Mouse (Mus musculus) thymus, adult 2 months (tissue): ENCODE results near the gene Ap5z1. TPM values are rescaled to one million over a fixed set of nuclear protein-coding genes. Genes with fewer than 3 reads are reported as not detected.

Experiments used
- DNase-seq: peaks from one replicate; pipeline ENCODE4 v3.0.0; 2021
- H3K27ac ChIP-seq: fragments of 200-500 bp; 2 replicates; pipeline ENCODE4 v1.5.1; 2012; ENCODE audit warnings: low read length, control low read depth; ENCODE audit not compliant: control insufficient read depth, insufficient read depth
- H3K27me3 ChIP-seq: fragments of 200-500 bp; 2 replicates; pipeline ENCODE4 v1.6.1; 2012; ENCODE audit warnings: mild to moderate bottlenecking, low read length, moderate library complexity, mixed read lengths; ENCODE audit not compliant: control insufficient read depth, insufficient read depth
- H3K36me3 ChIP-seq: fragments of 200-500 bp; 2 replicates; pipeline ENCODE4 v1.6.1; 2012; ENCODE audit warnings: mild to moderate bottlenecking, low read length, moderate library complexity; ENCODE audit not compliant: control insufficient read depth, insufficient read depth
- H3K4me1 ChIP-seq: fragments of 200-500 bp; replicated peaks from 2 replicates; pipeline ENCODE4 v1.6.1; 2012; ENCODE audit warnings: low read length; ENCODE audit not compliant: control insufficient read depth, insufficient read depth
- H3K4me3 ChIP-seq: fragments of 200-500 bp; 2 replicates; pipeline ENCODE4 v1.5.1; 2012; ENCODE audit warnings: mild to moderate bottlenecking, low read length, control low read depth, moderate library complexity; ENCODE audit not compliant: control insufficient read depth, insufficient read depth
- CTCF ChIP-seq: fragments of 200-500 bp; IDR thresholded peaks from 2 replicates; pipeline ENCODE4 v1.5.1; 2012; ENCODE audit warnings: mild to moderate bottlenecking, control low read depth, low read length, moderate library complexity, borderline replicate concordance; ENCODE audit not compliant: control insufficient read depth, poor library complexity, insufficient read depth; ENCODE audit errors: extremely low read depth
- POLR2A ChIP-seq: fragments of 200-500 bp; IDR thresholded peaks from 2 replicates; pipeline ENCODE4 v1.6.1; 2012; ENCODE audit warnings: mild to moderate bottlenecking, low read length, control low read depth, moderate library complexity; ENCODE audit not compliant: control insufficient read depth, poor library complexity, insufficient read depth; ENCODE audit errors: extremely low read depth
- WGBS: fragments of 180-500 bp; shearing (Covaris S2); methylation state at CpG from one replicate; pipeline ENCODE4 v1.1.7; 2018; 5-methylcytosine and 5-hydroxymethylcytosine counted together
- polyA plus RNA-seq: library from polyadenylated mRNA; depleted of rRNA; stranded (reverse); fragments of >200 nt; gene quantifications from 2 replicates; pipeline ENCODE4 v1.2.3, GENCODE M21; 2012

Gene Ap5z1
- polyA plus RNA-seq, 1 experiment: 75.2 TPM

GRCm38 (mm10) chr5:142477866-142478615 lies 14.3 kb downstream of the Ap5z1 start:
- no peak overlapping the region for H3K4me3 ChIP-seq
- 91% methylated on average over 5 of the region's 5 CpGs for WGBS
- no peaks in the 10 kb centered on the region for H3K36me3 ChIP-seq
- no peaks in the 10 kb centered on the region for H3K4me1 ChIP-seq
- H3K27me3 ChIP-seq: no peaks in the 10 kb centered on the region
- TF ChIP-seq CTCF (no peak), POLR2A (no peak)
- no peak for DNase-seq
- no peak overlapping the region for H3K27ac ChIP-seq

DNA sequence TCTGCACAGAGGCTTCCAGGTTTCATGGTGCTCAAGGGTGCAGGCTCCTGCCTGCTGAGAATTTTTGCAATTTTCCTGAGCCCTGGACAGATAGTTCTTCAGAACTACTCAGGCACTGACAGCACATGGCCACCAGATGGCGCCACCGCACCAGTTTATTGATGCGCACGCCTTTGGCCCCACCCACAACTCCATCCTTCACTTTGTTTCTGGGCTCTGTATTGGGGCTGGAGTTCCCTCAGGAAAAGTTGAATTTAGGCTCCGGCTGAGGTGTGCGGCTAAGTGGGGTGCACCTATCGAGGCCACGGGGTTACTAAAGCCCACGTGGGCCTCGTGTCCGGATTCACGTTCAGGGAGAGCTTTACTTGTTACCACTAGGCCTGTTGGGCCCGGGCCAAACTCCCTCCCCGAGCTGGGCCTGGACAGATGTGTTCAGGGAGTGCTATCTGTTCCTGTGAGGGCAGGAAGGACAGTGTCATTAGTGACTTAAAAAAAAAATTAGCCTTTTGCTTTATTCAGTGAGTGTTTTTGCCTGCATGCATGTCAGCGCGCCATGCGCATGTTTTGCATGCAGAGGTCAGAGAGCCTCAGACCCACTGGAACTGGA lies 15.2 kb downstream of the Ap5z1 start:
- no peak overlapping the region for H3K4me3 ChIP-seq
- peak; percentile 65 for DNase-seq
- TF ChIP-seq POLR2A (no peak), CTCF (peak; percentile 94)
- 45% methylated on average over 17 of the region's 17 CpGs for WGBS
- no peak overlapping the region for H3K27ac ChIP-seq
- H3K36me3 ChIP-seq: no peaks in the 10 kb centered on the region
- H3K27me3 ChIP-seq: no peaks in the 10 kb centered on the region
- H3K4me1 ChIP-seq: no peaks in the 10 kb centered on the region

GRCm38 (mm10) chr5:142482512-142482911 lies 18.8 kb downstream of the Ap5z1 start:
- DNase-seq: peak; percentile 50
- H3K27ac ChIP-seq: no peak overlapping the region
- H3K4me1 ChIP-seq: no peaks in the 10 kb centered on the region
- H3K27me3 ChIP-seq: no peaks in the 10 kb centered on the region
- H3K4me3 ChIP-seq: no peak overlapping the region
- H3K36me3 ChIP-seq: no peaks in the 10 kb centered on the region
- peak; percentile 69; the same call in 1 of the 2 replicates for TF ChIP-seq CTCF
- TF ChIP-seq POLR2A: no peak
- WGBS: 74% methylated on average over 2 of the region's 2 CpGs

GRCm38 (mm10) chr5:142483581-142483980 lies 19.8 kb downstream of the Ap5z1 start:
- TF ChIP-seq POLR2A (no peak), CTCF (no peak)
- no peak overlapping the region for H3K4me3 ChIP-seq
- H3K27ac ChIP-seq: no peak overlapping the region
- WGBS: 95% methylated on average over 5 of the region's 5 CpGs
- H3K36me3 ChIP-seq: no peaks in the 10 kb centered on the region
- no peaks in the 10 kb centered on the region for H3K27me3 ChIP-seq
- no peaks in the 10 kb centered on the region for H3K4me1 ChIP-seq
- no peak for DNase-seq

DNA sequence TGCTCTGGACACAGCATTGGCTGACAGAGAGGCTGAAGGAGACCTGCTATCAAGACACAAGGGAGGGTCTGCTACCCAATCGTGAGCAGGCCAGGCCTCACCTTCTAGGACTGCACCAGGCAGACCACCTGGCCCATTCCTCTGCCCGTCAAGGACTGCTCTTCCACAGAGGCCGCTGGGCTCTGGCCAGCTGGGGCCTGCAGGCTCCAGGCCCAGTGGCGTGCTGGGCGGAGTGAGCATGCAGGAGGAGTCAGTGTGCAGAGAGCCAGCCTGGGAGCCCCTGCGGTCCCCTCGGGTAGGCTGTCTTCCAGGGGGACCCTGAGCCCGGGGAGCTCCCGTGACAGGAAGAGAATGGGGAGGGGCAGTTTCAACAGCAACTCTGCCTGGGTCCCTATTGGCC lies 22.9 kb downstream of the Ap5z1 start:
- no peak for DNase-seq
- Histone ChIP-seq H3K27me3 (no peaks in the 10 kb centered on the region), H3K4me3 (no peak overlapping the region), H3K36me3 (no peaks in the 10 kb centered on the region), H3K4me1 (no peaks in the 10 kb centered on the region), H3K27ac (no peak overlapping the region)
- 84% methylated on average over 9 of the region's 9 CpGs for WGBS
- TF ChIP-seq POLR2A: no peak
- TF ChIP-seq CTCF: no peak

- no peak for DNase-seq
- H3K4me1 ChIP-seq: no peaks in the 10 kb centered on the region
- WGBS: 63% methylated on average over 9 of the region's 9 CpGs
- H3K27me3 ChIP-seq: no peaks in the 10 kb centered on the region
- no peaks in the 10 kb centered on the region for H3K36me3 ChIP-seq
- no peak overlapping the region for H3K4me3 ChIP-seq
- H3K27ac ChIP-seq: no peak overlapping the region
- TF ChIP-seq CTCF (no peak), POLR2A (no peak)
Measured at GRCm38 (mm10) chr5:142489955-142490707, 26.4 kb downstream of the Ap5z1 start.
